Mouse (Mus musculus): Measurements from ENCODE around the gene Gm42688.

DNA sequence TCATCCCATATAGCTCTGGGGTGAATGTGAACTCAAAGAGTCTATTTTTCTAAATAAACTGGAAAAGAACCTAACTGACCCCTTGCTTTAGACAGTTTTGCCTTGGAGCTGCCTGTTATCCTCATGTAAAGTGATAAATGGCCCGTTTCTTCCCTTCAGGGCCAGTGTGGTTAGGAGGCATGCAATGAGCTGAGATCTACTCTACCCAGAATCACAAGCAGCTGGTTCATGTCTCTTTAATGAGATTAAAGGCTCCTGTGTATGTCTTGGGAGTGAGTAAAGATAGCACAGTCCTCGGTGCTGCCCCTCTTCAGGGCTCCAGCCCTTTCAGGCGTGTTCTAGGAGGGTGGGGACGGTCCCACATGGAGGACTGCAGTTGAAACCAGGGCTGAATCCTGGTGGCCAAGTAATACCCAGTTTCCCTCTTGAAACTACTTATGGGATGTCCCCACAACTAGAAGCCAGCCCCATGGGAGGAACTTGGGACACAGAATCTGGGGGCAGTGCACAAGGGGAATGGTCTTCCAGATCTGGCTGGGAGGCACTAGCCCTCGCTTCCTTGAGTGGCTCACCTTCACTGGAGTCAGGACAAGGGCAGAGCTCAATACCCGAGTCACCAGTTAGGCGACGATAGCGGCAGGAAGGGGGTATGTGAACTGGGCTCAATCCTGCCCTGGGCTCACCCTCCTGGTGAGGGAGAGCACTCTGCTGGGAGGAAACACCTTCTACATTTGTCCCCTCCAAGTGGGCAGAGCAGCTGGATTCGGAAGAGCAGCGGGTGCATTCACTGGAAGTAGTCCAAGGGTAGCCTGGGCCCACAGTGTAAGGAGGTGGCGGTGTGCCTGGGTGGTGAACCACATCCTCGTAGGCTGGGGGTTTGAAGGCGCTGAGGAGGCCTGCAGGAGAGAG is 17.7 kb downstream of the Gm42688 start:
- no peak for TF ChIP-seq CTCF (IDR thresholded peaks at IDR 0.05; ENCODE audit: low read depth, low read length)
- no peak for TF ChIP-seq POLR2A (IDR thresholded peaks at IDR 0.05; ENCODE audit: extremely low read depth, insufficient read depth, low read length)

Measured in liver, adult 2 months (tissue).